Mouse (Mus musculus) thymus, postnatal 0 days (tissue): ENCODE data around the gene Slc4a1. TPM values are rescaled to one million over a fixed set of nuclear protein-coding genes. Genes with fewer than 3 reads are reported as not detected.

Experiments
- DNase-seq: peaks from one replicate; pipeline ENCODE4 v3.0.0-alpha.2; 2015; ENCODE audit warnings: low spot score
- microRNA-seq: library from miRNA; unstranded; fragments of <30 nt; microRNA quantifications from one replicate; pipeline ENCODE4, GENCODE M21; 2016; ENCODE audit warnings: borderline number of aligned reads
- polyA plus RNA-seq: library from polyadenylated mRNA; unstranded; fragments of >200 nt; fragmentation: Nextera tagmentation; extraction: Ambion mirVana; gene quantifications from 2 replicates; pipeline ENCODE4 v1.2.1, GENCODE M21; 2015

The Slc4a1 gene
- polyA plus RNA-seq, 1 experiment from 2014 or later, result 0.48 TPM

- no peak for DNase-seq
These were observed 60.6 kb downstream of the Slc4a1 start for GRCm38 (mm10) chr11:102305359-102305758.

GRCm38 (mm10) chr11:102304141-102304540 is 61.9 kb downstream of the Slc4a1 start:
- DNase-seq, result no peak

- DNase-seq, result peak; percentile 87
These were observed 66.2 kb downstream of the Slc4a1 start for GRCm38 (mm10) chr11:102299839-102300238.

Small RNA genes within 50 kb of the gene (microRNA-seq; reads per million reads assigned to microRNA genes)
- not detected for gene Mir6930

Other genes with a start within 250 kb of the Slc4a1 start
- gene Nags, start 220.7 kb downstream of the Slc4a1 start, polyA plus RNA-seq, result 0.18 TPM in 1 of 2 replicates, not detected in the other
- gene Tmem101, start 209.8 kb downstream of the Slc4a1 start, polyA plus RNA-seq, result 14.5 and 16.9 TPM in 2 replicates
- gene Lsm12, start 180.9 kb downstream of the Slc4a1 start, polyA plus RNA-seq, result 140 and 164 TPM in 2 replicates
- 16.1 and 16.2 TPM in 2 replicates for gene G6pc3, start 176.6 kb downstream of the Slc4a1 start, polyA plus RNA-seq
- gene Hdac5, start 136.0 kb downstream of the Slc4a1 start, polyA plus RNA-seq, result 19.9 and 24.8 TPM in 2 replicates
- gene BC030867, start 117.3 kb downstream of the Slc4a1 start, polyA plus RNA-seq, result 8.6 and 11.4 TPM in 2 replicates
- 0.07 TPM in 1 of 2 replicates, not detected in the other for gene Asb16, start 97.5 kb downstream of the Slc4a1 start, polyA plus RNA-seq
- gene Tmub2, start 81.3 kb downstream of the Slc4a1 start, polyA plus RNA-seq, result 41.1 and 45.1 TPM in 2 replicates
- gene Atxn7l3, start 69.6 kb downstream of the Slc4a1 start, polyA plus RNA-seq, result 13.1 and 15.4 TPM in 2 replicates
- 95.2 and 96.8 TPM in 2 replicates for gene Ubtf, start 46.5 kb downstream of the Slc4a1 start, polyA plus RNA-seq
- gene Rundc3a, start 27.2 kb upstream of the Slc4a1 start, polyA plus RNA-seq, result 1.1 and 1.4 TPM in 2 replicates
- 97.8 and 107 TPM in 2 replicates for gene Slc25a39, start 41.7 kb upstream of the Slc4a1 start, polyA plus RNA-seq
- 86.4 and 90.6 TPM in 2 replicates for gene Grn, start 64.1 kb upstream of the Slc4a1 start, polyA plus RNA-seq
- 0.42 and 0.79 TPM in 2 replicates for gene Fam171a2, start 81.5 kb upstream of the Slc4a1 start, polyA plus RNA-seq
- gene Itga2b, start 103.9 kb upstream of the Slc4a1 start, polyA plus RNA-seq, result 1.9 and 2.5 TPM in 2 replicates
- 32.4 and 41.0 TPM in 2 replicates for gene Gpatch8, start 190.2 kb upstream of the Slc4a1 start, polyA plus RNA-seq
- gene Gm11627, start 213.3 kb upstream of the Slc4a1 start, polyA plus RNA-seq, result 0.52 and 1.2 TPM in 2 replicates
- 3.9 and 4.3 TPM in 2 replicates for gene Fzd2, start 238.2 kb upstream of the Slc4a1 start, polyA plus RNA-seq